Mouse (Mus musculus) cortical plate, adult 2 months (tissue): ENCODE measurements at regions not wholly inside any gene's neighbourhood (a gene's known extent, or its start where the extent isn't known, plus 50 kb on each side); places are given as distances from the start of the nearest gene placed in this dataset.

Experiments used
- CTCF ChIP-seq: fragments of 200-500 bp; IDR thresholded peaks from 2 replicates; pipeline ENCODE4 v1.5.1; 2011; ENCODE audit warnings: mild to moderate bottlenecking, control low read depth, low read length; ENCODE audit not compliant: insufficient read depth; ENCODE audit errors: extremely low read depth
- POLR2A ChIP-seq: fragments of 200-500 bp; IDR thresholded peaks from 2 replicates; pipeline ENCODE4 v1.6.1; 2011; ENCODE audit warnings: mild to moderate bottlenecking, low read length, control low read depth; ENCODE audit not compliant: insufficient read depth; ENCODE audit errors: extremely low read depth

- TF ChIP-seq CTCF = no peak
- no peak for TF ChIP-seq POLR2A
Observed at GRCm38 (mm10) chr13:82246231-82246630, 463.4 kb downstream of the Cetn3 start.
